Mouse (Mus musculus): ENCODE data around the gene Wfdc9.
"Not testable (repeated sequence)": the region's sequence is repeated elsewhere in the genome, so short reads cannot be mapped to it uniquely, and the experiment has no call there.

GRCm38 (mm10) chr2:164613471-164613870 lies 42.9 kb downstream of the Wfdc9 start, which contains the start of the genes Wfdc6b and Wfdc8:
- not testable (repeated sequence) for TF ChIP-seq NRF1 (IDR thresholded peaks at IDR 0.05; ENCODE audit: low read depth, low read length); CTCF (conservative IDR thresholded peaks at IDR 0.05 in 1 of 2, IDR thresholded peaks at IDR 0.05 in 1 of 2; ENCODE audit: low read depth in 2 of 2, low read length in 2 of 2); USF1 (IDR thresholded peaks at IDR 0.05; ENCODE audit: low read depth, low read length); SMC3 (IDR thresholded peaks at IDR 0.05; ENCODE audit: low read depth, low read length); CHD2 (IDR thresholded peaks at IDR 0.05; ENCODE audit: low read length); MAFK (IDR thresholded peaks at IDR 0.05; ENCODE audit: insufficient replicate concordance, low read length); MEF2A (IDR thresholded peaks at IDR 0.05; ENCODE audit: borderline replicate concordance, low read depth, low read length); MAX (IDR thresholded peaks at IDR 0.05; ENCODE audit: low read length); ELF1 (IDR thresholded peaks at IDR 0.05; ENCODE audit: low read depth, low read length); POLR2A (IDR thresholded peaks at IDR 0.05; ENCODE audit: low read depth, low read length); BHLHE40 (IDR thresholded peaks at IDR 0.05; ENCODE audit: low read depth, low read length); USF2 (conservative IDR thresholded peaks at IDR 0.05; ENCODE audit: low read depth, low read length); TCF12 (IDR thresholded peaks at IDR 0.05; ENCODE audit: low read depth, low read length)

All from CH12.LX (cell line).